23 mouse cellular contexts compared by ENCODE assay signal in genomic region chr7:141486239-141486638, GRCm38 (mm10). TPM values are rescaled to one million over a fixed set of nuclear protein-coding genes. Genes with fewer than 3 reads are reported as not detected.
"Had no signal": no experiment of that assay in that cellular context is flagged by ENCODE, and none has a peak within 500 bp of the region (broad histone marks: within the 10 kb centered on the region; RNA-seq: fewer than 3 reads in every experiment).

No protein-coding gene starts in this region.

- ATAC-seq: inflammation-experienced regulatory T-cells, adult 6 months; intestine, embryonic 15.5 days; intestine, postnatal 0 days; liver, embryonic 12.5 days had no signal

- H3K9me3 ChIP-seq: heart, embryonic 12.5 days; hindbrain, embryonic 10.5 days; intestine, embryonic 15.5 days; limb, embryonic 13.5 days; limb, embryonic 15.5 days; liver, embryonic 12.5 days had no signal

- H3K27ac ChIP-seq: heart, adult 2 months; hindbrain, embryonic 10.5 days; hindbrain, embryonic 14.5 days; intestine, embryonic 15.5 days; kidney, postnatal 0 days; limb, embryonic 13.5 days; limb, embryonic 15.5 days; liver, embryonic 12.5 days; liver, embryonic 14.5 days had no signal

- H3K36me3 ChIP-seq: intestine, embryonic 15.5 days had no signal

- H3K9ac ChIP-seq: heart, embryonic 12.5 days; hindbrain, embryonic 14.5 days; intestine, embryonic 15.5 days; limb, embryonic 13.5 days; limb, embryonic 15.5 days; liver, embryonic 12.5 days; liver, embryonic 14.5 days had no signal

- H3K4me2 ChIP-seq: heart, embryonic 12.5 days; hindbrain, embryonic 14.5 days; intestine, embryonic 15.5 days; limb, embryonic 13.5 days; limb, embryonic 15.5 days; liver, embryonic 12.5 days had no signal

- DNase-seq: gastrocnemius, postnatal 14 days; gastrocnemius, postnatal 36 days; heart, adult 11 months; heart, adult 2 months; heart, postnatal 10 days; heart, postnatal 4 days; kidney, adult 18-20 months; kidney, adult 8-10 months; kidney, postnatal 14 days; kidney, postnatal 36 days; layer of hippocampus, adult 9-11 months; layer of hippocampus, postnatal 36 days had no signal

- H3K4me3 ChIP-seq: heart, adult 2 months; heart, embryonic 12.5 days; hindbrain, embryonic 10.5 days; intestine, embryonic 15.5 days; limb, embryonic 13.5 days; limb, embryonic 15.5 days; liver, embryonic 12.5 days had no signal

RNA-seq across cellular contexts. Expression of gene Cracr2b, which starts 25.3 kb away (rescaled TPM):
- polyA plus RNA-seq: inflammation-experienced regulatory T-cells, adult 6 months had no signal
